In genomic region chr19:55595945-55596649, GRCm38 (mm10) we compare ENCODE assay signal across 16 mouse cellular contexts.
A peak's percentile ranks its signal among the peaks of the same experiment; 100 is the strongest.
DNase-seq lines count a peak whose midpoint lies in the region; ATAC-seq and TF ChIP-seq lines count a peak whose summit lies in the region.
"Had no signal": no experiment of that assay in that cellular context is flagged by ENCODE, and none has a peak within 500 bp of the region (broad histone marks: within the 10 kb centered on the region; RNA-seq: fewer than 3 reads in every experiment).

No protein-coding gene starts in this region.

- no peaks in the 10 kb centered on the region for H3K36me3 ChIP-seq in heart, postnatal 0 days (replicated peaks; ENCODE audit: control insufficient read depth, insufficient read depth, low read length)
- H3K36me3 ChIP-seq in liver, embryonic 13.5 days, result no peaks in the 10 kb centered on the region
- no peaks in the 10 kb centered on the region for H3K36me3 ChIP-seq in stomach, postnatal 0 days (ENCODE audit: control insufficient read depth, insufficient read depth, low read length)
- H3K36me3 ChIP-seq in midbrain, embryonic 15.5 days (replicated peaks), result no peaks in the 10 kb centered on the region
- H3K36me3 ChIP-seq: embryonic facial prominence, embryonic 12.5 days had no signal

- peak; percentile 7 for DNase-seq in embryo, embryonic 11 days
- no peak for DNase-seq in embryo, embryonic 10.5 days (ENCODE audit: low spot score)
- DNase-seq in heart, postnatal 0 days (ENCODE audit: low spot score), result no peak
- DNase-seq in heart, adult 18-20 months, result no peak
- no peak for DNase-seq in liver, embryonic 13.5 days
- DNase-seq in stomach, postnatal 0 days (ENCODE audit: low spot score), result peak; percentile 63
- DNase-seq in retina, postnatal 1 day, result no peak
- DNase-seq: adrenal gland, postnatal 25 days; cerebellum, postnatal 14 days; gastrocnemius, postnatal 10 days; lung, adult 2 months; midbrain, embryonic 14.5 days had no signal

- no peak overlapping the region for H3K4me3 ChIP-seq in heart, postnatal 0 days (ENCODE audit: low read depth, low read length)
- no peak overlapping the region for H3K4me3 ChIP-seq in liver, embryonic 13.5 days (replicated peaks)
- no peak overlapping the region for H3K4me3 ChIP-seq in stomach, postnatal 0 days (ENCODE audit: low read depth, low read length)
- H3K4me3 ChIP-seq in midbrain, embryonic 15.5 days, result no peak overlapping the region
- H3K4me3 ChIP-seq: embryonic facial prominence, embryonic 12.5 days had no signal

- H3K4me1 ChIP-seq in heart, postnatal 0 days (ENCODE audit: control insufficient read depth, insufficient read depth), result peaks cover 27% of the 10 kb centered on the region
- peaks cover 40% of the 10 kb centered on the region for H3K4me1 ChIP-seq in liver, embryonic 13.5 days (replicated peaks)
- no peaks in the 10 kb centered on the region for H3K4me1 ChIP-seq in stomach, postnatal 0 days (replicated peaks; ENCODE audit: control insufficient read depth, insufficient read depth)
- peaks cover 25% of the 10 kb centered on the region for H3K4me1 ChIP-seq in midbrain, embryonic 15.5 days

- TF ChIP-seq EP300 in heart, postnatal 0 days (IDR thresholded peaks at IDR 0.05; ENCODE audit: low read depth), result no peak
- no peak for TF ChIP-seq EP300 in stomach, postnatal 0 days (optimal IDR thresholded peaks at IDR 0.05)

- 34% methylated on average over 9 of the region's 9 CpGs for WGBS in heart, postnatal 0 days
- 35% methylated on average over 9 of the region's 9 CpGs for WGBS in liver, embryonic 13.5 days (ENCODE audit: insufficient replicate concordance)
- WGBS in stomach, postnatal 0 days, result 48% methylated on average over 9 of the region's 9 CpGs
- WGBS in midbrain, embryonic 15.5 days, result 77% methylated on average over 9 of the region's 9 CpGs

- peak overlapping the region; percentile 21; the same call in 1 of the 2 replicates for H3K27ac ChIP-seq in heart, postnatal 0 days (ENCODE audit: low read depth)
- peak overlapping the region; percentile 68 for H3K27ac ChIP-seq in liver, embryonic 13.5 days
- peak overlapping the region; percentile 20; the same call in 1 of the 2 replicates for H3K27ac ChIP-seq in stomach, postnatal 0 days (replicated peaks)
- H3K27ac ChIP-seq in midbrain, embryonic 15.5 days, result no peak overlapping the region
- H3K27ac ChIP-seq: kidney, postnatal 0 days had no signal

- H3K9ac ChIP-seq in heart, postnatal 0 days (replicated peaks; ENCODE audit: low read depth, low read length), result no peak overlapping the region
- no peak overlapping the region for H3K9ac ChIP-seq in liver, embryonic 13.5 days
- H3K9ac ChIP-seq in stomach, postnatal 0 days (ENCODE audit: low read length), result no peak overlapping the region
- H3K9ac ChIP-seq in midbrain, embryonic 15.5 days, result no peak overlapping the region
- H3K9ac ChIP-seq: embryonic facial prominence, embryonic 12.5 days had no signal

- H3K4me2 ChIP-seq in heart, postnatal 0 days (ENCODE audit: low read depth, low read length), result peak overlapping the region; percentile 17; the same call in 1 of the 2 replicates
- no peak overlapping the region for H3K4me2 ChIP-seq in liver, embryonic 13.5 days
- H3K4me2 ChIP-seq in stomach, postnatal 0 days (replicated peaks; ENCODE audit: low read depth), result no peak overlapping the region
- H3K4me2 ChIP-seq in midbrain, embryonic 15.5 days, result no peak overlapping the region
- H3K4me2 ChIP-seq: embryonic facial prominence, embryonic 12.5 days had no signal

- peak; percentile 37; the same call in 1 of the 2 replicates for ATAC-seq in heart, postnatal 0 days (ENCODE audit: insufficient read depth, low read depth)
- peak; percentile 58 for ATAC-seq in liver, embryonic 13.5 days (ENCODE audit: low read depth)
- peak; percentile 41; the same call in 1 of the 2 replicates for ATAC-seq in stomach, postnatal 0 days (ENCODE audit: low FRiP score, low TSS enrichment)
- ATAC-seq in midbrain, embryonic 15.5 days (replicated peaks), result no peak

- no peaks in the 10 kb centered on the region; the same call in 1 of the 2 replicates for H3K27me3 ChIP-seq in heart, postnatal 0 days (ENCODE audit: control insufficient read depth, insufficient read depth, low read length)
- H3K27me3 ChIP-seq in liver, embryonic 13.5 days, result no peaks in the 10 kb centered on the region
- no peaks in the 10 kb centered on the region for H3K27me3 ChIP-seq in stomach, postnatal 0 days (ENCODE audit: control insufficient read depth, insufficient read depth, low read length)
- H3K27me3 ChIP-seq in midbrain, embryonic 15.5 days (replicated peaks), result no peaks in the 10 kb centered on the region
- H3K27me3 ChIP-seq: CH12.LX; embryonic facial prominence, embryonic 12.5 days had no signal

- no peaks in the 10 kb centered on the region for H3K9me3 ChIP-seq in heart, postnatal 0 days (replicated peaks; ENCODE audit: control insufficient read depth, low read length)
- H3K9me3 ChIP-seq in liver, embryonic 13.5 days (replicated peaks), result no peaks in the 10 kb centered on the region
- H3K9me3 ChIP-seq in stomach, postnatal 0 days (ENCODE audit: control insufficient read depth, low read length), result no peaks in the 10 kb centered on the region
- no peaks in the 10 kb centered on the region for H3K9me3 ChIP-seq in midbrain, embryonic 15.5 days
- H3K9me3 ChIP-seq: embryonic facial prominence, embryonic 12.5 days had no signal

- TF ChIP-seq CTCF in heart, postnatal 0 days (IDR thresholded peaks at IDR 0.05; ENCODE audit: low read depth), result no peak
- no peak for TF ChIP-seq CTCF in stomach, postnatal 0 days (IDR thresholded peaks at IDR 0.05; ENCODE audit: low read depth)

Comparison
In these comparisons a context has a peak if more than half of its experiments do, and no peak if none do; other contexts are left out.
1. DNase-seq: peak in embryo, embryonic 11 days (single experiment) and stomach, postnatal 0 days (single experiment); none in embryo, embryonic 10.5 days (single experiment), heart, postnatal 0 days (single experiment), heart, adult 18-20 months (0 of 2), liver, embryonic 13.5 days (single experiment) and retina, postnatal 1 day (single experiment).